Mouse (Mus musculus) midbrain, postnatal 0 days (tissue): ENCODE measurements around the gene Card11. TPM values are rescaled to one million over a fixed set of nuclear protein-coding genes. Genes with fewer than 3 reads are reported as not detected.

Experiments
- ATAC-seq: fragments of 200-750 bp; cut with Nextera tagmentation; 2 replicates; pipeline ENCODE4 v1.8.0; 2017; ENCODE audit warnings: moderate number of reproducible peaks, mild to moderate bottlenecking, moderate TSS enrichment, moderate library complexity; ENCODE audit not compliant: low FRiP score
- DNase-seq: peaks from one replicate; pipeline ENCODE4 v3.0.0-alpha.2; 2015; ENCODE audit warnings: low spot score
- H3K27ac ChIP-seq: fragments of 300-500 bp; sonication (generic); 2 replicates; pipeline ENCODE4 v1.5.1; 2014; ENCODE audit warnings: low read depth, mild to moderate bottlenecking, low read length, mixed read lengths
- H3K27me3 ChIP-seq: fragments of 300-500 bp; sonication (generic); 2 replicates; pipeline ENCODE4 v1.6.1; 2014; ENCODE audit warnings: low read length, control low read depth, mixed read lengths; ENCODE audit not compliant: insufficient read depth
- H3K36me3 ChIP-seq: fragments of 300-500 bp; sonication (generic); 2 replicates; pipeline ENCODE4 v1.6.1; 2014; ENCODE audit warnings: low read length, control low read depth, mixed read lengths; ENCODE audit not compliant: insufficient read depth
- H3K4me1 ChIP-seq: fragments of 300-500 bp; sonication (generic); 2 replicates; pipeline ENCODE4 v1.6.1; 2014; ENCODE audit warnings: mild to moderate bottlenecking, control low read depth, antibody characterized with exemption, low read length, mixed read lengths; ENCODE audit not compliant: insufficient read depth
- H3K4me2 ChIP-seq: fragments of 300-500 bp; sonication (generic); 2 replicates; pipeline ENCODE4 v1.6.1; 2014; ENCODE audit warnings: low read depth, mild to moderate bottlenecking, low read length, mixed read lengths; ENCODE audit not compliant: poor library complexity, severe bottlenecking
- H3K4me3 ChIP-seq: fragments of 300-500 bp; sonication (generic); 2 replicates; pipeline ENCODE4 v1.5.1; 2014; ENCODE audit warnings: low read depth, mild to moderate bottlenecking, low read length, moderate library complexity
- H3K9ac ChIP-seq: fragments of 300-500 bp; sonication (generic); replicated peaks from 2 replicates; pipeline ENCODE4 v1.6.1; 2014; ENCODE audit warnings: mild to moderate bottlenecking, low read length, moderate library complexity, mixed read lengths; ENCODE audit not compliant: poor library complexity, severe bottlenecking
- H3K9me3 ChIP-seq: fragments of 300-500 bp; sonication (generic); 2 replicates; pipeline ENCODE4 v1.6.1; 2016; ENCODE audit warnings: low read length, control low read depth
- CTCF ChIP-seq: IDR thresholded peaks from 2 replicates; pipeline ENCODE4 v1.5.1; 2016; ENCODE audit warnings: antibody characterized with exemption, mild to moderate bottlenecking
- WGBS: fragments of 180-500 bp; shearing (Covaris S2); extraction: QIAGEN DNeasy Blood & Tissue Kit; methylation state at CpG from one replicate; pipeline ENCODE4 v1.1.7; 2014; 5-methylcytosine and 5-hydroxymethylcytosine counted together
- polyA plus RNA-seq: library from polyadenylated mRNA; unstranded; fragments of >200 nt; fragmentation: Nextera tagmentation; extraction: Ambion mirVana; gene quantifications from 2 replicates; pipeline ENCODE4 v1.2.1, GENCODE M21; 2015
- total RNA-seq: library from RNA; depleted of rRNA; stranded (reverse); fragments of >200 nt; gene quantifications from 2 replicates; pipeline ENCODE4 v1.2.3, GENCODE M21; 2014; rRNA removed

The Card11 gene
- 0.19 TPM in 1 of 2 replicates, not detected in the other for total RNA-seq
- 0.09 and 0.28 TPM in 2 replicates for polyA plus RNA-seq

DNA sequence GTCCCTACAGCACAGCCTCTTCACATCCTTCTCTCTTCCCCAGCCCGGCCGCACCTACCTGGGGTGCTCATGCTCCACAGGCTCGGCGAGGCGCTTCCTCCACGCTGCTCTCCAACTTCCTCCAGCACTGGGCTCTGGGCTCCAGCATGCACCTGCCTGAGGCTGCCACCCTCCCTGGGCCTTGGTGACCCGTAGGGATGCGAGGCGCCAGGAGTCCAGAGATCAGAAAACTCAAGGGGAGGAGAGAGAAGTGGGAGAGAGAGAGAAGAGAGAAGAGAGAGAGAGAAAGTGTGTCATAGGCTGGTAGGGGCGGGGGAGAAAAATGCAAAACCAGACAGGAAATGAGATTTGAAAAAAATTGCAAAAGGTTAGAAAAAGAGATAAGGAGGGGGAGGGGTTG lies at the start of gene Card11:
Gene Card11 (minus strand): TSS at position 234 of the 400 bp plus-strand sequence.
- Histone ChIP-seq H3K4me2 (no peak within 1 kb of the TSS), H3K9ac (no peak within 1 kb of the TSS), H3K27me3 (no peaks in the 10 kb centered on the region; the same call in 1 of the 2 replicates), H3K9me3 (no peaks in the 10 kb centered on the region), H3K27ac (no peak within 1 kb of the TSS), H3K4me3 (no peak within 1 kb of the TSS), H3K4me1 (no peaks in the 10 kb centered on the region), H3K36me3 (no peaks in the 10 kb centered on the region)
- no peak for TF ChIP-seq CTCF
- WGBS, result 76% methylated on average over 10 of the region's 10 CpGs
- no peak for ATAC-seq
- DNase-seq, result no peak

DNA sequence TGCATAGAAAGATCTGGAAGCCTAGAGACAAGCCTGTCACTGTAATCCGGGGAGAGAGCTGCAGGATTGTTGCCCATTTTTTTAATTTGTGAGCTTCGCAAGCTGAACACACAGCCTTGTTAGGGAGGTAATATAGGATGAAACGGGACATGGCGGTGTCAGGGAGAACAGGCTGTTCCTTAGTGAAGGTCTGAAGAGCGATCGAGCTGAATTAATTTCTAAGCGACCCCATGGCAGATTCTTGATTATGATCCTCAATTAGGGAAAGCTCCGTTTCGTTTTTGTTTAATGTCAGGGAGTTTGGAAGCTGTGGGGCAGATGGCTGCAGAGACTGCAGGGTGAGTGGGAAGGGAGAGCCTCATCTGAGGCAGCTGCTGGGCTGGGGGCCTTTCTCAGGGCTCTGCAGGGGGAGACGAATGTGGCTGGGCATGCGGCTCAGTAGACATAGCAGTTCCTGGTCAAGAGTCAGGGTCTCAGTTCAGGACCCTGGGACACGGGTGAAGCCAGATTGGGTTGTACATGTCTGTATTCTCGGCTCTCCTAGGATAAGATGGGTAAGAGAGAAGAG lies 47.4 kb upstream of the Card11 start:
- H3K4me1 ChIP-seq, result no peaks in the 10 kb centered on the region
- no peak for ATAC-seq
- WGBS, result 55% methylated on average over 13 of the region's 13 CpGs
- no peaks in the 10 kb centered on the region for H3K9me3 ChIP-seq
- H3K27ac ChIP-seq, result no peak overlapping the region
- no peak for TF ChIP-seq CTCF
- H3K4me2 ChIP-seq, result no peak overlapping the region
- no peaks in the 10 kb centered on the region for H3K36me3 ChIP-seq
- no peaks in the 10 kb centered on the region for H3K27me3 ChIP-seq
- H3K4me3 ChIP-seq, result no peak overlapping the region
- H3K9ac ChIP-seq, result no peak overlapping the region
- DNase-seq, result peak; percentile 42

DNA sequence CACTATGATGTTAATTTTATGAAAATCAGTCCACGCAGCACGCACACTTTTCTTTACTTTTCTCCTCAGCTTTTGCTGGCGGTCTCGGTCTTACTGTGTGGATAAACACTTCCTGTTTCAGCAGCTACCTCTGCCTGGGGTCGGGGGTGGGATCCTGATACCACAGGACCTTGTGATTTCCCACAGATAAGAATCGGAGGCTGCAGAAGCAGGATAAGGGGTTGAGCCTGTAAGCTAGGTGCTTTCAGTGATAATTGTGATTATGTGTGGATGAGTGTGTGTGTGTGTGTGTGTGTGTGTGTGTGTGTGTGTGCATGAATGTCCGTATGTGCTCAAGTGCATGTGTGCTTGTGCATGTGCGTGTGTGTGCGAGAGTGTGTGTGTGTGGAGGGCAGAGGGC lies 44.6 kb upstream of the Card11 start:
- no peaks in the 10 kb centered on the region for H3K36me3 ChIP-seq
- no peak overlapping the region for H3K9ac ChIP-seq
- no peaks in the 10 kb centered on the region for H3K9me3 ChIP-seq
- no peak overlapping the region for H3K4me2 ChIP-seq
- no peak for ATAC-seq
- DNase-seq, result no peak
- H3K27me3 ChIP-seq, result no peaks in the 10 kb centered on the region
- H3K4me1 ChIP-seq, result no peaks in the 10 kb centered on the region
- 65% methylated on average over 9 of the region's 9 CpGs for WGBS
- H3K27ac ChIP-seq, result no peak overlapping the region
- no peak for TF ChIP-seq CTCF
- no peak overlapping the region for H3K4me3 ChIP-seq

DNA sequence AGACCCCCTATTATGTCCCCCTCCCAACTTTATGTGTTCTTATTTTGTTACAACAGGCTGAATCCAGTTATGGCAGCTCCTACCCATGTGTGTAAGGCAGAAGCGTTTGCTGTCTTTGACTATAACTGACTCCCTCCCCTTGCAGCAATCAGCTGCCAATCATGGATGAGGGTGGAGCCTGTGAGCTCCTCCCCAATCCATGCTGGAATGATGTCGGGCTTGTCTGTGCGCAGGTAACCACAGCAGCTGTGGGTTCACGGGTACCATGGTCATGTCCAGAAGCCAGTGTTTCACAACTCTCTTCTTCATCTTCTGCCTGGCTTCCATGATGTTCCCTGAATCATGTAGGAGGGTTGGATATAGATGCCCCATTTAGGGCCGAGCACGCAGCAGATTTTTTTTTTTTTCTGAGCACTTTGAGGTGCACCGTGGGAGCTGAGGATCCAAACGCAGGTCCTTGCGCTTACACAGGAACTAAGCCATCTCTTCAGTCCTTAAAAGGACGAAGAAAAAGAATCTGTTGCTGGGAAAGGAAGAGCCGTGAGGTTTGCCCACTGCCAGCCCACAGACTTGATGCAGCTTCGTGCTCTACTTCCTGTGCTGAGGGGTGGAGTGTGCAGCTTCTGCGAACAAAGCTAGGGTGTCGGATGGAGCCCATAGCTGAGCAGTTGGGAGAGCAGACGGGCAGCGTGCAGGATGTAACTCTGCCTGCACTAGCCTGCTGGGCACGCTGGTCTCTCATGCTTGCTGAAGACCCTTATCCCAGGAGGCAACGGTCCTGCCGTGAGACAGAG lies 43.5 kb upstream of the Card11 start:
- H3K27me3 ChIP-seq, result no peaks in the 10 kb centered on the region
- no peaks in the 10 kb centered on the region for H3K4me1 ChIP-seq
- no peak overlapping the region for H3K4me3 ChIP-seq
- TF ChIP-seq CTCF, result no peak
- no peaks in the 10 kb centered on the region for H3K36me3 ChIP-seq
- H3K9me3 ChIP-seq, result no peaks in the 10 kb centered on the region
- H3K27ac ChIP-seq, result no peak overlapping the region
- no peak overlapping the region for H3K9ac ChIP-seq
- 58% methylated on average over 19 of the region's 19 CpGs for WGBS
- ATAC-seq (no peak), DNase-seq (no peak)
- H3K4me2 ChIP-seq, result no peak overlapping the region

DNA sequence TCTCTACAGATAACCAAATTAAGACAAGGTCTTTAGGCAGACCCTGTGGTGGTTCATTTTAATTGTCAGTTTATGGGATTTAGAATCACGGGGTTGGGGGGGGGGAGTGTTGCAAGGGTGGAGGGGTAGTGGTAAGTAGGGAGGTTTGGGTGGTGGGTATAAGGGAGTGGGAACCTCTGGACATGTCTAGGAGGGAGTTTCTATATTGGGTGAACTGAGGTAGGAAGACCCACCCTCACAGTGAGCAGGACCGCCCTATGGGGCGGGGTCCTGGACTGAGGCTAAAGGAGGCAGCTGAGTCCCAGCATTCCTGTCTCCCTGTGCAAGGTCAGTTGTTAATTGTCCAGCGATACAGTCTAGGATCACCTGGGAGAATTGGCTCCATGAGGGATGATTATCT lies 42.0 kb upstream of the Card11 start:
- H3K9me3 ChIP-seq, result no peaks in the 10 kb centered on the region
- no peak overlapping the region for H3K27ac ChIP-seq
- no peaks in the 10 kb centered on the region for H3K27me3 ChIP-seq
- H3K36me3 ChIP-seq, result no peaks in the 10 kb centered on the region
- DNase-seq (no peak), ATAC-seq (no peak)
- 93% methylated on average over 4 of the region's 4 CpGs for WGBS
- H3K4me3 ChIP-seq, result no peak overlapping the region
- no peaks in the 10 kb centered on the region for H3K4me1 ChIP-seq
- no peak for TF ChIP-seq CTCF
- no peak overlapping the region for H3K4me2 ChIP-seq
- H3K9ac ChIP-seq, result no peak overlapping the region

DNA sequence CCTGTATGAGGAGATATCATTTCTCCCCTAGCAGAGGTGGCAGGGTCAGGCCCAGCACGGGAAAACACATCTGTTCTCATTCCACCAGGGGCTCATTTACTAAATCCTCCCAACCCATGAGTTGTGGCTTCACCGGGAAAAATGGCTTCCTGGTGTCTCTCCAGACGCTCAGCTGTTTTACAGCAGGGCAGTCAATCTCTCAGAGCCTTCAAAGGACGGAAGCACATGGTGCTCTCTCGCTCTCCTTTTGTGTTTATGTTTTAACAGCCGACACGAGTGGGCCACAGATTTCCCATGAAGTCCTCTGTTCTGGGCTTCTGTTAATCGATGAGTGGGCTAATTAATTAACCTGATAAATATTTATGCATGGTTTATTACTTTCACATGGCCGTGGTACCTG lies 40.5 kb upstream of the Card11 start:
- Histone ChIP-seq H3K9ac (no peak overlapping the region), H3K27me3 (no peaks in the 10 kb centered on the region), H3K27ac (no peak overlapping the region), H3K4me1 (no peaks in the 10 kb centered on the region), H3K36me3 (no peaks in the 10 kb centered on the region), H3K9me3 (no peaks in the 10 kb centered on the region), H3K4me2 (no peak overlapping the region), H3K4me3 (no peak overlapping the region)
- DNase-seq (no peak), ATAC-seq (no peak)
- no peak for TF ChIP-seq CTCF
- WGBS, result 56% methylated on average over 9 of the region's 9 CpGs
